Mouse (Mus musculus): Measurements from ENCODE around the gene Popdc2.

DNA sequence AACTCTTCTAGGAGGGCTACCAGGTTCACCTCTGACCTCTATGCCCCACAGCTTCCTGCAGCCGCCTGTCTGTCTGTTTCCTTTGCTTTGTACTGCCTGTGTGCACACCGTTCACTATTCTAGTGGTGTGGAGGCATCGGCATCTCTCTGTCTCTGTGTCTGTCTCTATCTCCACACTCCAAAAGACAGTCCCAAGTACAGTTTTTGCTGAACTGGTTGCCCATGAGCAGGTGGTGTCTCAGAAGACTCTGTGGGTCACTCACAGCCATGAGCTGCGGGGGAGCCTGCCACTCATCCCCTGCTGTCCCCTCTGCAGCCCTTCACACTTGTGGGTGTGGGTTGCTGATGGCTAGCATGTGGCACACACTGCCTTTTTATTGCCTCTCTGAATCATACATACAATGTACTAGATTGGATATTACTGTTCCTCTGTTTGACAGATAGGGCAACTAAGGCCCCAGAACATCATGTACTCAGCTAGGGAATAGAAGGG is 8.0 kb downstream of the Popdc2 start:
- TF ChIP-seq POLR2A (IDR thresholded peaks at IDR 0.05; ENCODE audit: borderline replicate concordance, extremely low read depth, insufficient read depth, insufficient read length, poor library complexity, severe bottlenecking) (no peak), CTCF (IDR thresholded peaks at IDR 0.05; ENCODE audit: borderline replicate concordance, extremely low read depth, insufficient read depth, insufficient read length) (no peak)

Measured in brain, embryonic 14.5 days (tissue).